Mouse (Mus musculus) sigmoid colon, adult 10 weeks (tissue): ENCODE measurements around the gene Tmem200b. TPM values are rescaled to one million over a fixed set of nuclear protein-coding genes. Genes with fewer than 3 reads are reported as not detected.

Experiments used
- polyA plus RNA-seq: library from polyadenylated mRNA; stranded (reverse); fragments of 350-450 nt; fragmentation: Illumina TruSeq; extraction: RNeasy Lipid Tissue Mini Kit (QIAGEN cat#74804); gene quantifications from one replicate; pipeline ENCODE4 v1.2.3, GENCODE M21; 2014; ENCODE audit warnings: low read depth, low replicate concordance

Gene Tmem200b
- not detected for polyA plus RNA-seq

GRCm38 (mm10) chr4:131921461-131922346 is at the start of gene Tmem200b:
Gene Tmem200b (plus strand): TSS chr4:131921771.

GRCm38 (mm10) chr4:131873293-131874168 is 48.0 kb upstream of the Tmem200b start, which contains the start of gene Srsf4:
Gene Srsf4 (plus strand): TSS chr4:131873617.

Other genes starting within 250 kb of the Tmem200b start
- 5.9 TPM for gene Ptpru, start 83.5 kb upstream of the Tmem200b start, polyA plus RNA-seq
- 17.5 TPM for gene Mecr, start 78.3 kb upstream of the Tmem200b start, polyA plus RNA-seq
- 22.7 TPM for gene Srsf4, start 48.2 kb upstream of the Tmem200b start, polyA plus RNA-seq
- not detected for gene Gm10300, start 152.9 kb downstream of the Tmem200b start, polyA plus RNA-seq
- gene Epb41, start 153.6 kb downstream of the Tmem200b start, polyA plus RNA-seq: 53.1 TPM
- 0.50 TPM for gene Oprd1, start 222.7 kb downstream of the Tmem200b start, polyA plus RNA-seq